Mouse (Mus musculus): ENCODE results near the gene Hipk3. TPM values are rescaled to one million over a fixed set of nuclear protein-coding genes. Genes with fewer than 3 reads are reported as not detected.
A peak's percentile ranks its signal among the peaks of the same experiment; 100 is the strongest.

Hipk3 gene
- polyA plus RNA-seq (2015; fragmentation: Nextera tagmentation; extraction: Ambion mirVana): 11.4 and 12.1 TPM in 2 replicates

DNA sequence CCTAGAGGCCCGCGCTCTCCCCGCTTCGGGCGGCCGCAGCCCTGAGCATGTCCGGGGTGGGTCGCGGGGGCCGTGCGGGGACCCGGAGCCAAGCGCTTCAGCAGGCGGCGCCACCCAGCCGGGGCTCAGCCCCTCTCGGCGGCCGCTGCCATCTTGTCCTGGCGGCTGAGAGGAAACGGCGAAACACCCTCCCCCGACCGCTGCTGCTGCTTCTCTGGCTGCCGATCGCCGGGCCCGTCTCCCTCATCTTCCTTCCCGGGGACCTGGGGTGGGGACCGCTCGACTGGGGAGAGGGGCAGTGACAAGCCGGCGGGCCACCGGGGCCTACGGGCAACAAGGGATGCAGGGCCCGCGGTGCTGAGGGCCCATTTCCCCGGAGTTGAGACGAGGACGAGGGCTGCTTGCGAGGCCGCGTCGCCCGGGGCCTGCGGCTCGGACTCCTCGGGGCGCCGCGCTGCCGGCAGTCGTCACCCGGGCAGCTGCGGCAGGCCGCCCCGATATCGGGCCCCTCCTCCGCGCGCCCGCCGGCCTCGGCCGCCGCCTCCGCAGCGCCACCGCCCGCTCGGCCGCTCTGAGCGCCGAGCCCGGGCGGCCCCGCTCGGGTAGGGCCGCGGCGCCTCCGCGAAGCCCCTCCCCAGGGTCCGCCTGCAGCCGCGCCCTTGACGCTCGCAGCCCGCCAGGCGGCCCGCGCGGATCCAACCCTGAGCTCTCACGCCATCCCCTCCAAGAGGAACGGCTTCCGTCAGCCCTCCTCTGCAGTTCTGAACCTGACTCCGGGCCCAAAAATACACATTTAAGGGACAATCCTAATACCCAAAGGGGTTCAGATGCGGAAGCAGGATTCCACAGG lies at the start of gene Hipk3:
Hipk3 (minus strand) TSS at position 496 of the 850 bp plus-strand sequence.
- H3K27me3 ChIP-seq (ENCODE audit: insufficient read depth, low read length): no peaks in the 10 kb centered on the region
- H3K4me2 ChIP-seq (replicated peaks; ENCODE audit: low read depth, low read length): peak within 1 kb of the TSS; percentile 74
- under 1% methylated on average over 83 of the region's 98 CpGs for WGBS
- peak; percentile 96 for ATAC-seq (ENCODE audit: low FRiP score, low TSS enrichment)
- peaks cover 15% of the 10 kb centered on the region for H3K4me1 ChIP-seq (ENCODE audit: insufficient read depth, low read length)
- H3K9me3 ChIP-seq (ENCODE audit: low read length): no peaks in the 10 kb centered on the region
- peak within 1 kb of the TSS; percentile 100 for H3K27ac ChIP-seq (ENCODE audit: low read length)
- H3K4me3 ChIP-seq (ENCODE audit: low read length): peak within 1 kb of the TSS; percentile 86
- no peaks in the 10 kb centered on the region for H3K36me3 ChIP-seq (ENCODE audit: insufficient read depth, low read length)
- peak within 1 kb of the TSS; percentile 100 for H3K9ac ChIP-seq (replicated peaks; ENCODE audit: low read length)

GRCm38 (mm10) chr2:104540286-104540685 lies 46.0 kb upstream of the Hipk3 start:
- H3K9ac ChIP-seq (replicated peaks; ENCODE audit: low read length): no peak overlapping the region
- peaks cover 3% of the 10 kb centered on the region; the same call in 1 of the 2 replicates for H3K9me3 ChIP-seq (ENCODE audit: low read length)
- no peak overlapping the region for H3K4me2 ChIP-seq (replicated peaks; ENCODE audit: low read depth, low read length)
- H3K36me3 ChIP-seq (ENCODE audit: insufficient read depth, low read length): no peaks in the 10 kb centered on the region
- H3K4me3 ChIP-seq (ENCODE audit: low read length): no peak overlapping the region
- no peaks in the 10 kb centered on the region for H3K4me1 ChIP-seq (ENCODE audit: insufficient read depth, low read length)
- no peak for ATAC-seq (ENCODE audit: low FRiP score, low TSS enrichment)
- no peak overlapping the region for H3K27ac ChIP-seq (ENCODE audit: low read length)
- 63% methylated on average over 2 of the region's 2 CpGs for WGBS
- no peaks in the 10 kb centered on the region for H3K27me3 ChIP-seq (ENCODE audit: insufficient read depth, low read length)

- Histone ChIP-seq H3K36me3 (ENCODE audit: insufficient read depth, low read length) (no peaks in the 10 kb centered on the region), H3K4me3 (ENCODE audit: low read length) (no peak overlapping the region), H3K27ac (ENCODE audit: low read length) (no peak overlapping the region), H3K4me2 (replicated peaks; ENCODE audit: low read depth, low read length) (no peak overlapping the region), H3K9ac (replicated peaks; ENCODE audit: low read length) (no peak overlapping the region), H3K4me1 (ENCODE audit: insufficient read depth, low read length) (no peaks in the 10 kb centered on the region), H3K9me3 (ENCODE audit: low read length) (no peaks in the 10 kb centered on the region), H3K27me3 (ENCODE audit: insufficient read depth, low read length) (no peaks in the 10 kb centered on the region)
- 82% methylated on average over 3 of the region's 3 CpGs for WGBS
- ATAC-seq (ENCODE audit: low FRiP score, low TSS enrichment): no peak
These were observed 40.5 kb upstream of the Hipk3 start for GRCm38 (mm10) chr2:104534751-104535150.

DNA sequence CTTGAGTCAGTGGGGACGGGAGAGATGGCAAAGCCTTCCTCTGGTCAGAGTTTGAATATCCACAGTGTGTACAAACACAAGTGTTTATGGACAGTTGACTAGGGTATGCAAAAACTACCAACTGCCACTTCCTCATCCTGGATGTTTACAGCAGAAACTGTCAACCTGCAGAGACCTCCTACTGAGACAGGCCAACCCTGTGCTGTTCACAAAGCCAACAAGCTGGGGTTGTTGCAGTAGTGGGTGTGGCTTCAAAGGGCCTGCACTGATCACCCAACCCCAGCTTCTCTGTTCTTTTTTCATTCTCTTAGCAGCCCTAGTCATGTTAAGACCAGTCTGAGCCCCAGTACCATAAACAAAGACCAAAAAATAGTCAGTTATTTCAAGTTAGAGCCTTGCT lies 38.3 kb upstream of the Hipk3 start:
- H3K27ac ChIP-seq (ENCODE audit: low read length): no peak overlapping the region
- no peak for ATAC-seq (ENCODE audit: low FRiP score, low TSS enrichment)
- H3K9ac ChIP-seq (replicated peaks; ENCODE audit: low read length): no peak overlapping the region
- 95% methylated on average over 1 of the region's 1 CpGs for WGBS
- H3K4me2 ChIP-seq (replicated peaks; ENCODE audit: low read depth, low read length): no peak overlapping the region
- no peaks in the 10 kb centered on the region for H3K9me3 ChIP-seq (ENCODE audit: low read length)
- H3K4me3 ChIP-seq (ENCODE audit: low read length): no peak overlapping the region
- H3K4me1 ChIP-seq (ENCODE audit: insufficient read depth, low read length): no peaks in the 10 kb centered on the region
- H3K27me3 ChIP-seq (ENCODE audit: insufficient read depth, low read length): no peaks in the 10 kb centered on the region
- H3K36me3 ChIP-seq (ENCODE audit: insufficient read depth, low read length): no peaks in the 10 kb centered on the region

GRCm38 (mm10) chr2:104526559-104526958 lies 32.3 kb upstream of the Hipk3 start:
- Histone ChIP-seq H3K9me3 (ENCODE audit: low read length) (no peaks in the 10 kb centered on the region), H3K4me1 (ENCODE audit: insufficient read depth, low read length) (no peaks in the 10 kb centered on the region), H3K36me3 (ENCODE audit: insufficient read depth, low read length) (no peaks in the 10 kb centered on the region), H3K27ac (ENCODE audit: low read length) (no peak overlapping the region), H3K9ac (replicated peaks; ENCODE audit: low read length) (no peak overlapping the region), H3K4me3 (ENCODE audit: low read length) (no peak overlapping the region), H3K4me2 (replicated peaks; ENCODE audit: low read depth, low read length) (no peak overlapping the region), H3K27me3 (ENCODE audit: insufficient read depth, low read length) (no peaks in the 10 kb centered on the region)
- ATAC-seq (ENCODE audit: low FRiP score, low TSS enrichment): no peak
- 58% methylated on average over 3 of the region's 3 CpGs for WGBS

DNA sequence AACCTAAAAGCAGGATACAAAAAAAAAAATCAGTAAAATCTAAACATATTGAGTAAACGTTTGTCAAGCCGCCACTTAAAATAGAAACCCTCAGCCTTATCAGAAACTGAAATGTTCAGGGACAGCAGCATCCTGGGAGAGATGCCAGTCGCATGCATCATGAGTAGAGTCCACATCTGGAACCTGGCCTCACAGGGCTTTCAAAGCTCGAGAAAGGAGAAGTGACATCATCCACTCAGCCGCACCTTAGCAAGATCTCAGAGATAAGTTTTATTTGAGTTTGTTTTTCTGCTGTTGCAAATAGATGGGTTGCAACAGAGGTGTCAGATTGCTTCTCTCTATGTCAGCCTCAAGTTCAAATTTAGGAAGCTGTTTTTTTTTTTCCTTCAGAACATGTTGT lies 31.3 kb upstream of the Hipk3 start:
- Histone ChIP-seq H3K27me3 (ENCODE audit: insufficient read depth, low read length) (no peaks in the 10 kb centered on the region), H3K4me1 (ENCODE audit: insufficient read depth, low read length) (no peaks in the 10 kb centered on the region), H3K9ac (replicated peaks; ENCODE audit: low read length) (no peak overlapping the region), H3K36me3 (ENCODE audit: insufficient read depth, low read length) (no peaks in the 10 kb centered on the region), H3K4me3 (ENCODE audit: low read length) (no peak overlapping the region), H3K4me2 (replicated peaks; ENCODE audit: low read depth, low read length) (no peak overlapping the region), H3K9me3 (ENCODE audit: low read length) (no peaks in the 10 kb centered on the region), H3K27ac (ENCODE audit: low read length) (no peak overlapping the region)
- no peak for ATAC-seq (ENCODE audit: low FRiP score, low TSS enrichment)
- 40% methylated on average over 5 of the region's 5 CpGs for WGBS

- no peak overlapping the region for H3K4me2 ChIP-seq (replicated peaks; ENCODE audit: low read depth, low read length)
- 86% methylated on average over 8 of the region's 8 CpGs for WGBS
- no peak for ATAC-seq (ENCODE audit: low FRiP score, low TSS enrichment)
- H3K4me1 ChIP-seq (ENCODE audit: insufficient read depth, low read length): no peaks in the 10 kb centered on the region
- H3K9ac ChIP-seq (replicated peaks; ENCODE audit: low read length): no peak overlapping the region
- no peak overlapping the region for H3K27ac ChIP-seq (ENCODE audit: low read length)
- no peaks in the 10 kb centered on the region for H3K36me3 ChIP-seq (ENCODE audit: insufficient read depth, low read length)
- H3K9me3 ChIP-seq (ENCODE audit: low read length): no peaks in the 10 kb centered on the region
- no peak overlapping the region for H3K4me3 ChIP-seq (ENCODE audit: low read length)
- H3K27me3 ChIP-seq (ENCODE audit: insufficient read depth, low read length): no peaks in the 10 kb centered on the region
These were observed 17.4 kb upstream of the Hipk3 start for GRCm38 (mm10) chr2:104511622-104512021.

- Histone ChIP-seq H3K36me3 (ENCODE audit: insufficient read depth, low read length) (no peaks in the 10 kb centered on the region), H3K9ac (replicated peaks; ENCODE audit: low read length) (no peak overlapping the region), H3K4me1 (ENCODE audit: insufficient read depth, low read length) (no peaks in the 10 kb centered on the region), H3K27me3 (ENCODE audit: insufficient read depth, low read length) (no peaks in the 10 kb centered on the region), H3K27ac (ENCODE audit: low read length) (no peak overlapping the region), H3K9me3 (ENCODE audit: low read length) (no peaks in the 10 kb centered on the region), H3K4me2 (replicated peaks; ENCODE audit: low read depth, low read length) (no peak overlapping the region), H3K4me3 (ENCODE audit: low read length) (no peak overlapping the region)
- ATAC-seq (ENCODE audit: low FRiP score, low TSS enrichment): no peak
- WGBS: 43% methylated on average over 3 of the region's 3 CpGs
These were observed 8.1 kb upstream of the Hipk3 start for GRCm38 (mm10) chr2:104502388-104502787.

DNA sequence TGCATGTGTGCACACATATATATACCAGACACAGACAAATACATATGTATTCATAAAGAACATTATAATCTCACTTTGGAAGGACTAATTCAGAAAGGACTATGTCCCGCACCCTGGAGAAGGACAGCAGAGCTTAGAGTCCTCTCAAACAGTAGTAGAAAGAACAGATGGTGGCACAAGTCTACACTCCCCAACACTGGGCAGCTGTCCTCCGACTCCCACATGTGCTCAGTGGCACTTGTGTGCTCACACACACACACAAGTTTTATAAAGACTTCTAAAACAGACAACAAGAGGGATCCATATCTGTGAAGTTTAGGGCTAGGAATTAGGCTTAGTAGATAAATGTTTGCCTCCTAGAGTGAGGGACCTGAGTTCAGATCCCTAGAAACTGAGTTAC lies 6.8 kb upstream of the Hipk3 start:
- no peak overlapping the region for H3K4me3 ChIP-seq (ENCODE audit: low read length)
- H3K9me3 ChIP-seq (ENCODE audit: low read length): no peaks in the 10 kb centered on the region
- H3K27ac ChIP-seq (ENCODE audit: low read length): no peak overlapping the region
- no peaks in the 10 kb centered on the region for H3K4me1 ChIP-seq (ENCODE audit: insufficient read depth, low read length)
- no peaks in the 10 kb centered on the region for H3K36me3 ChIP-seq (ENCODE audit: insufficient read depth, low read length)
- WGBS: 89% methylated on average over 2 of the region's 2 CpGs
- H3K4me2 ChIP-seq (replicated peaks; ENCODE audit: low read depth, low read length): no peak overlapping the region
- H3K9ac ChIP-seq (replicated peaks; ENCODE audit: low read length): no peak overlapping the region
- no peaks in the 10 kb centered on the region for H3K27me3 ChIP-seq (ENCODE audit: insufficient read depth, low read length)
- no peak for ATAC-seq (ENCODE audit: low FRiP score, low TSS enrichment)

DNA sequence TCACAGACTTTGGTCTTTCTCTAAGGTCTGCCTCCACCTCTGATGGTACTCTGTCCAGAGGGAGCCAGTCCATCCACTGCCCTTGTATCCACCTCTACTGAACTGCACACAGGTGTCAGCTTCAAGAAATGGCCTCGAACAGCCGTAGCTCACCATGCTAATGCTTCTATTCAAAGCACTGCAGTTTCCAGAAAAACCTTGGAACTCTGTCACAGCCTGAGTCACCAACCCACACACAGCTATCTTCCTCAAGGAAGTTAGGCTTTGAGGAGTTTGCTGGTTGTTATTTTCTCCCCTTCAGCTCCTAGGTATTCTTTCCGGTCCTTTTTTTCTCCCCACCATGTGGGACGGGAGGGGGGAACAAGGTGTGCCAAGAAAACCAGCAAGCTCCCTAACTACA lies 3.5 kb upstream of the Hipk3 start:
- no peak overlapping the region for H3K4me3 ChIP-seq (ENCODE audit: low read length)
- no peaks in the 10 kb centered on the region for H3K9me3 ChIP-seq (ENCODE audit: low read length)
- no peaks in the 10 kb centered on the region for H3K27me3 ChIP-seq (ENCODE audit: insufficient read depth, low read length)
- 53% methylated on average over 4 of the region's 4 CpGs for WGBS
- no peaks in the 10 kb centered on the region for H3K36me3 ChIP-seq (ENCODE audit: insufficient read depth, low read length)
- 0 out of 2 replicates have a peak overlapping the region, but pooled peaks have one; percentile 15 for H3K9ac ChIP-seq (replicated peaks; ENCODE audit: low read length)
- H3K4me2 ChIP-seq (replicated peaks; ENCODE audit: low read depth, low read length): no peak overlapping the region
- H3K27ac ChIP-seq (ENCODE audit: low read length): peak overlapping the region; percentile 8; the same call in 1 of the 2 replicates
- peaks cover 5% of the 10 kb centered on the region; the same call in 1 of the 2 replicates for H3K4me1 ChIP-seq (ENCODE audit: insufficient read depth, low read length)
- ATAC-seq (ENCODE audit: low FRiP score, low TSS enrichment): no peak
